Mouse (Mus musculus) liver, postnatal 0 days (tissue): ENCODE measurements at regions not wholly inside any gene's neighbourhood (a gene's known extent, or its start where the extent isn't known, plus 50 kb on each side); places are given as distances from the start of the nearest gene placed in this dataset.

Experiments
- CTCF ChIP-seq: sonication (generic); IDR thresholded peaks from 2 replicates; pipeline ENCODE4 v1.5.1; 2016; ENCODE audit warnings: antibody characterized with exemption, low read depth
- EP300 ChIP-seq: IDR thresholded peaks from 2 replicates; pipeline ENCODE4 v1.6.1; 2016; ENCODE audit warnings: antibody characterized with exemption, low read depth, mild to moderate bottlenecking

DNA sequence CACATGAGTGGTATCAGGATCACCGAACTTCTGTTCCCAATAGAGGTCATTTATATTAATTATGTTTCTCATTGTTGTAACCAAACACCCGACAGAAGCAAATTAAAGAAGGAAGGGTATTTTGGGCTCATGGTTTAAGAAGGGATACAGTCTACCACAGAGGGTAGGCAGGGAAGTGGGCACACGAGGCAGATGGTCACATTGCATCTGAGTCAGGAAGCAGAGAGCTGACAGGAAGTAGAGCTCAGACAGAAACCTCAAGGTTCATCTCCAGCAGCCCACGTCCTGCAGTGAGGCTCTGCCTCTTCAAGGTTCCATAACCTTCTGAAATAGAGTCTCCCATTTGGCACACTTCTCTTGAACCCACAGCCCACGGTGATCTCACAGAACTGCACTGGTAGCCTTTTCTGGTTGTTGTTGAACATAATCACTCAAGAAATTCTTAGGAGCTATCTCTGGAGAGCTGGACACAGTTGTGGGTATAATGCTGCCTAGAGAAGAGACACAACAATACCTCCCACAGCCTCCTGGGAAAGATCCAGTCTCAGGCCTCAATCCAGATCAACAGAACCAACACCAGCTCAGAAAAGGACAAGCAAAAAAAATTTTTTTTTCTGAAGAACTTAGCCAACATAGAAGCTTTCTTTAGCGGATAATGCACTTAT lies 111.5 kb upstream of the Fmo9 start:
- TF ChIP-seq CTCF = no peak
- TF ChIP-seq EP300 = no peak
